Mouse (Mus musculus) bone marrow macrophage, adult 2 months (primary cell): ENCODE data around the gene Olfr1386.

Experiments
- CTCF ChIP-seq: IDR thresholded peaks from 2 replicates; pipeline ENCODE4 v1.5.1; 2012; ENCODE audit warnings: low read depth, mild to moderate bottlenecking, low read length, moderate library complexity
- POLR2A ChIP-seq: IDR thresholded peaks from 2 replicates; pipeline ENCODE4 v1.6.1; 2012; ENCODE audit warnings: mild to moderate bottlenecking, low read depth, low read length, borderline replicate concordance

GRCm38 (mm10) chr11:49425257-49425927 lies 39.5 kb upstream of the Olfr1386 start:
- TF ChIP-seq CTCF (no peak), POLR2A (no peak)
